Mouse (Mus musculus) adipose tissue, adult 10 weeks (tissue): Measurements from ENCODE around the gene Dab2ip. TPM values are rescaled to one million over a fixed set of nuclear protein-coding genes. Genes with fewer than 3 reads are reported as not detected.

Source experiments
- polyA plus RNA-seq: library from polyadenylated mRNA; stranded (reverse); fragments of 350-450 nt; fragmentation: Illumina TruSeq; extraction: RNeasy Lipid Tissue Mini Kit (QIAGEN cat#74804); gene quantifications from one replicate; pipeline ENCODE4 v1.2.3, GENCODE M21; 2014; ENCODE audit warnings: low read depth, low replicate concordance

The Dab2ip gene
- 30.6 TPM for polyA plus RNA-seq

GRCm38 (mm10) chr2:35557911-35558825 is at the start of gene Dab2ip:
Gene Dab2ip, plus strand, starts transcription at chr2:35558266.

Other genes with a start within 250 kb of the Dab2ip start
- gene Stom, start 221.3 kb upstream of the Dab2ip start, polyA plus RNA-seq = 42.8 TPM
- gene 4930568D16Rik, start 190.5 kb upstream of the Dab2ip start, polyA plus RNA-seq = 0.51 TPM
- not detected for gene 4930402F06Rik, start 161.1 kb upstream of the Dab2ip start, polyA plus RNA-seq
- gene Ggta1, start 95.0 kb upstream of the Dab2ip start, polyA plus RNA-seq = 35.8 TPM